Mouse (Mus musculus) central nervous system, embryonic 14 days (tissue): Measurements from ENCODE around the gene Asf1b. TPM values are rescaled to one million over a fixed set of nuclear protein-coding genes. Genes with fewer than 3 reads are reported as not detected.

Experiments
- polyA plus RNA-seq: library from polyadenylated mRNA; depleted of rRNA; stranded (reverse); fragments of >200 nt; gene quantifications from 2 replicates; pipeline ENCODE4 v1.2.3, GENCODE M21; 2012; rRNA removed

Asf1b gene
- 29.1 and 31.7 TPM in 2 replicates for polyA plus RNA-seq

DNA sequence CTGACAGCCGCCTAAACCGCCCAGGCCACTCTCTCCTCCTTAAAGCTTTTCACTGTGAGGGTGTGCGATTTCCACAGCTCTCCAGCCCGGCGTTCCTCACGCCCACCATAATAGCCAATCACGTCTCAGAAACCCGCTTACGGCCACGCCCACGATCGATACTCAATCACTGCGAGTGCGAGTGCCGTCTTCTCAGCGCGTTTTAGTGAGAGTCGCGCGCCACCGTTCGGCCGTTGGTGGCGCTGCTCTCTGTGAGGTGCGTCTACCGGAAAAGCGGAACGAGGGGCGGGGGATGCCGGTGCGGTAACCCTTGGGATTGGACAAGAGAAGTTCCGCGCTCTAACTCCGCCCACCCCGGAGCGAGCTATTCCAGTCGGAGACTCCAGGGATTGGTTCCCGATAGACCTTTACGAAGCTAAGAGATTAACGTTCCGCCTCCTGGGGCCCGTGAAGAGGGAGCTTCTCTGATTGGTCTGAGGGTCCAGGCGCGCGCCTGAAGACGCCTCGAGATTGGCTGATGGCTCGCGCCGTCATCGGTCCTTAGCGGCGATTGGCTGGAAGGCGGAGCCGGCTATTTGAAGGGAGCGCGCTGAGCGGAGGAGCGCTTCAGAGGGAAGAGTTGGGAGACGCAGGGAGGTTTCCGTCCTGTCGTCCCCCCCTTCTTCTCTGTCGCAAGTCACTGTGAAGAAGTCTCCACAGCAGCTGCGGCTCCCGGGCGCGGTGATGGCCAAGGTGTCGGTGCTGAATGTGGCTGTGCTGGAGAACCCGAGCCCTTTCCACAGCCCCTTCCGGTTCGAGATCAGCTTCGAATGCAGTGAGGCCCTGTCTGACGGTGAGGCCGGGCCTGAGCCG, at the start of gene Asf1b, which contains the start of gene Gm10644:
Gene Asf1b, plus strand, starts transcription at position 402 of the 852 bp plus-strand sequence.
Gene Gm10644, minus strand, starts transcription at position 100 of the 852 bp plus-strand sequence.

DNA sequence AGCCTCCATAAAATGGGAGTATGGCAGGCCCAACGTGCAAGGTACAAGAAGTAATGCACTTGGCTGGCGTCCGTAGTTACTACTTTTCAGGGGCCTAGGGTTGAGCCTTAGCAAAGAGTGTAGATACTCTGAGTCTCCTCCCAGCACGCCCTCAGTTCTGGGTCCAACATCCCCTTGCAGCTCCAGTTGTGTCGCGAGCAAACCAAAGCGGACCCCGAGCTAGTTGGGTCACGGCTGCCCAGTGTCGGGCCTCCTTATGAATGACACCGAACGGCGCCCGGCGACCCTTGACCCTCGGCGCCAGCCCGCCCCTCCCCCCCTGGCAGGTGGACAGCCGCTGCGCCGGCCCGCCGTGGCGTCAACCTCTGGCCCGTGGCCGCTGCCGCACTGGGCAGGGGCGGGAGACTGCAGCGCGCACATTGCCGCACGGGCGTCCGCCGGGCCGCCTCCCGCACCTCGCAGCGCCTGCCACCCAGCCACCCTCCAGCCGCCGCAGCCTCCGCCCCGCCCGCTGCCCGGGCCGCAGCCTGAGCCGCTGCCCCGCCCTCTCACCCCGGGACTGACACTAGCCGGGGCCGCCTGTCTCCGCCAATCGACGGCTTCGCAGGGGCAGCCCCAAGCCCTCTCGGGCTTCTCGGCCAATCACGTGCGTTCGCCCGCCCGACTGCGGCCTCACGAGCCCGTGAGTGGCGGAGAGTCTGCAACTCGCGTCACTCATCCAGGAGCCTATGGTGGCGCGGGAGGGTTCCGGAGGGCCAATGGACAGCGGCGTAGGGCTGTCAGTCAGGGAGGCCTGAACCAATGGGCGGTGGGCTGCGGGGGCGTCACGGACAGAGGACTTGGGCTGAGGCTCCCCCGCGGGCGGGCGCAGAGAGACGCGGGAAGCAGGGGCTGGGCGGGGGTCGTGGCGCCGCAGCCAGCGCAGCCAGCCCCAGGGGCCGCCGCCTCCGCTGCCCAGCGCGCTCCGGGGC, 17.1 kb downstream of the Asf1b start, which contains the start of gene Prkaca:
Gene Prkaca, plus strand, starts transcription at position 844 of the 971 bp plus-strand sequence.

DNA sequence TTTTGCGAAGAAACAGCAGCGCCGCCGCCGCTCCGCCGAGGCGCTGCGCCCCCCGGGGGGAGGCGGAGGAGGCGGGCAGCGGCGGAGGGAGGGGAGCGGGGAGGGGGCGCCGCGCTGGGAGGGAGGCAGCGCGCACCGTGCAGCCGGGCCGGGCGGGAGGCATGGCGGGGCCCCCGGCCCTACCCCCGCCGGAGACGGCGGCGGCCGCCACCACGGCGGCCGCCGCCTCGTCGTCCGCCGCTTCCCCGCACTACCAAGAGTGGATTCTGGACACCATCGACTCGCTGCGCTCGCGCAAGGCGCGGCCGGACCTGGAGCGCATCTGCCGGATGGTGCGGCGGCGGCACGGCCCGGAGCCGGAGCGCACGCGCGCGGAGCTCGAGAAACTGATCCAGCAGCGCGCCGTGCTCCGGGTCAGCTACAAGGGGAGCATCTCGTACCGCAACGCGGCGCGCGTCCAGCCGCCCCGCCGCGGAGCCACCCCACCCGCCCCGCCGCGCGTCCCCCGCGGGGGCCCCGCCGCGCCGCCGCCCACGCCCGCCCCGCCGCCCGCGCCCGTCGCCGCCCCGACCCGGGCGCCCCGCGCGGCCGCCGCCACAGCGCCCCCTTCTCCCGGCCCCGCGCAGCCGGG, 42.3 kb downstream of the Asf1b start, which contains the start of gene Samd1:
Gene Samd1, plus strand, starts transcription at position 162 of the 631 bp plus-strand sequence.

DNA sequence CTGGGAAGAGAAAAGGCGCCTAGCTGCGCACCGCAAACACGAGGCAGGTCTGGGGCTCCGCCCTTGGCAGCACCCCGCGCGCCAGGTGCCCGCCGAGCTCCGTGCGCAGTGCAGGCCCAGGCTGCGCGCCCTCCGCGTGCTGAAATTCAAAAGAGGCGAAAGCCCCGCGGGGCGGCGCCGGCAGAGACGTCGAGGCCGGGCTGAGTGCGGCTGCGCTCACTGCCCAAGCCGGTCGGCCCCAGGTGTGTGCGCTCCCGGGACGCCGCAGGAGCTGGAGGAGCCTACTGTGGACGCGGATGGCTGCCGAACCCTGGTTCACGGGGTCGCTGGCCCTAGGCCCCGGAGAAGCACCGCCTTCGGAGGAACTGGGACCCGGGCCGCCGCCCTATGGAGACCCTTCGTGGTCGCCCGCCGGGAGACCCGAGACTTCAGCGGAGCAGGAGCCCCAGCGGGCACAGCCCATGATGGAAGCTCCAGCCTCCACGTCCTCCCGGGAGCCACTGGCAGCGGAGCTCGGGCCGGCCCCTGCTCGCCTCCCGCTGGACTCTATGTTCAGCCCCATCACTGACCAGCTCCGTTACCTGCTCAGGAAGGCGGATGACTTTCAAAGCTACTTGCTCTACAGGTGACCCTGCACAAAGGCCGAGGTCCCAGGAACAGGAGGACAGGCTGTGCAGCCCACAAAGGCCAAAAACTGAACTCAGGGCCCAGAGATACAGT, 46.1 kb downstream of the Asf1b start, which contains the start of gene 1700067K01Rik:
Gene 1700067K01Rik, plus strand, starts transcription at position 222 of the 720 bp plus-strand sequence.

DNA sequence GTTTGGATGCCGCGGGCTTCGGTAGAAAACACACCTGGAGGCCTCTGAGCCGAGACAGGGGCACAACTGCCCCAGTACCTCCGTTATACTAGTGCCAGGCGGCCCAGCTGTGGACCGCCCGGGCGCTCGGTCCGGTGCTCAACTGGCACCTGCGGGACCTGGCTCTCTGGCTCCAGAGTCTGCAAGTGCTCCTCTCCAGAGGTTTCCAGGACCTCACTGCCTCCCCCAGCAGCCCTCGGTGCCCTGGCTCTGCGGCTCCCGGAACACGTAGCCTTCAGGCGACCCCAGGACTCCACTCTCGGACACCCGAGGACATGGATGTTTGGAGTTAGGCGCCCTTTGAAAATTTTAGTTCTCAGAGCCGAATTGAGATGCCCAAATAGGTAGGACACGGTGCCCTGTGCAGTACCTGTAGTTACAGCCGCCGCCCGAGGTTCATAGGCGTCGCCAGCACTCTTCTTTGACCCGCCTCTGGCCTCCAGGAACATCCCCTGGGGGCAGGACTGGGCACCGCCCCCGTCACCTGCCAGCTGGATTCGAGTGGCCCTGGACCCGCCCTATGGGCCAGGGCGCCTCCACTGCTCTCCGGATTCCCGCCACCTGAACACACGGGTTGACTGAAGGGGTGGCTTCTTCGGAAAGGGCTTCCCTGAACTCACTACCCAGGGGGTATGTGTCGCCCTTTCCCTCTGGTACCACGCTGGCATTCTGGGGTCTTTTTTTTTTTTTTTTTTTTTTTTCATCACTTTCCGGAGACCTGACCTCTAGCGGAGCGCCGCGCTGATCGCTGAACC, 56.6 kb downstream of the Asf1b start, which contains the start of gene 2210011C24Rik:
Gene 2210011C24Rik, minus strand, starts transcription at position 467 of the 794 bp plus-strand sequence.

Other genes with a start within 250 kb of the Asf1b start
- 86.0 and 87.4 TPM in 2 replicates for gene Ddx39, start 240.3 kb upstream of the Asf1b start, polyA plus RNA-seq
- 17.3 and 26.4 TPM in 2 replicates for gene Adgre5, start 214.2 kb upstream of the Asf1b start, polyA plus RNA-seq
- gene Adgrl1, start 55.4 kb upstream of the Asf1b start, polyA plus RNA-seq = 200 and 205 TPM in 2 replicates
- 0.63 and 0.70 TPM in 2 replicates for gene Gm10644, start 302 bp upstream of the Asf1b start, polyA plus RNA-seq
- 120 and 126 TPM in 2 replicates for gene Prkaca, start 17.5 kb downstream of the Asf1b start, polyA plus RNA-seq
- gene Samd1, start 42.2 kb downstream of the Asf1b start, polyA plus RNA-seq = 80.0 and 80.3 TPM in 2 replicates
- 0.45 and 0.88 TPM in 2 replicates for gene 1700067K01Rik, start 46.0 kb downstream of the Asf1b start, polyA plus RNA-seq
- 0.12 and 0.15 TPM in 2 replicates for gene 2210011C24Rik, start 56.7 kb downstream of the Asf1b start, polyA plus RNA-seq
- gene Palm3, start 66.0 kb downstream of the Asf1b start, polyA plus RNA-seq = 3.1 and 4.9 TPM in 2 replicates
- 0.50 and 0.90 TPM in 2 replicates for gene Il27ra, start 87.1 kb downstream of the Asf1b start, polyA plus RNA-seq
- 0.10 and 0.39 TPM in 2 replicates for gene Rln3, start 89.5 kb downstream of the Asf1b start, polyA plus RNA-seq
- 2.6 TPM in 2 replicates for gene Gm10643, start 109.6 kb downstream of the Asf1b start, polyA plus RNA-seq
- gene Rfx1, start 111.3 kb downstream of the Asf1b start, polyA plus RNA-seq = 30.3 and 36.4 TPM in 2 replicates
- 110 and 117 TPM in 2 replicates for gene Dcaf15, start 149.3 kb downstream of the Asf1b start, polyA plus RNA-seq
- gene Podnl1, start 170.5 kb downstream of the Asf1b start, polyA plus RNA-seq = 0.18 and 0.85 TPM in 2 replicates
- 40.1 and 44.7 TPM in 2 replicates for gene Cc2d1a, start 192.4 kb downstream of the Asf1b start, polyA plus RNA-seq
- gene 4930432K21Rik, start 192.5 kb downstream of the Asf1b start, polyA plus RNA-seq = 2.1 and 2.6 TPM in 2 replicates
- 7.3 and 8.5 TPM in 2 replicates for gene Nanos3, start 229.7 kb downstream of the Asf1b start, polyA plus RNA-seq